Comparison of ENCODE assay signal across 7 mouse cellular contexts in the genomic region with DNA sequence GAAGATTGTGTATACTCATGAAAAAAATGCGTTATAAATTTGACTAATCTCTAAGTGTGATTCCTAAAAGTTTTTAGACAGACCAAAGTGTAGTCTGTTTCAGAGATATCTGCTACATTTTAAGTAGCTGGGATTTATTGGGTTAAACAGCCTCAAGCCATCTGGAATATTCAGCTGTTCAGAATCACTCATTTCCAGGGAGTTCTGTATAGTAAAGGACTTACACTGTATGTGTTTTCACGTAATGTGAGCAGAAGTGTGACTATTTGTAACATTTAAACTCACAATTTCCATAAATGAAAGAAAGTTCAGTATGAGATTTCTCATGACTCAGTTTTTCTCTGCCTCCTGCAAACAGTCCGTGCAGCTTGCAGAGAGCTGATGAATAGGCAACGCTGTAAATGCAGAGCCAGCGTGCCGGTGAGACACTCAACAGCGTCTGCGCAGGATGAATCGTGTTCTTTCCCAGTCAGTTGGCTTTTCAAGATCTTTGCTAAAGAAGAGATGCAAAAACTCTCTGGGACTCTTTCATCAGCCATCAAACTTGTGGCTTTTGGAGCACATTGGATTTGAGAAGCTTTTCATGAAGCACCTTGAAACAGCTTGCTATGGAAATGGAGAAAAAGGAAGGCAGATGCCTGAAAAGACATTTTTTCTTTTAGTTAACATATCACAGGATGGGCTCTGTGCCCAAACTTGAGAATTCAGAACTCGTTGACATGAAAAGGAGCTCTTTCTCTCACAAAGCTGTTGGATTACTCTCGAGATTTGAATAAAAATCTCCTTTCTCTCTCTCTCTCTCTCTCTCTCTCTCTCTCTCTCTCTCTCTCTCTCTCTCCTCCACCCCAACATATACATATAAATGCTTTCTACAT.
DNase-seq lines count a peak whose midpoint lies in the region; ATAC-seq and TF ChIP-seq lines count a peak whose summit lies in the region.

No protein-coding gene starts in this region.

- WGBS in midbrain, postnatal 0 days, result 15% methylated on average over 11 of the region's 11 CpGs

- peak; percentile 65; the same call in 1 of the 2 replicates for ATAC-seq in midbrain, postnatal 0 days (ENCODE audit: low FRiP score)
- no peak for ATAC-seq in monocyte, adult 5-6 weeks (replicated peaks; ENCODE audit: insufficient number of reproducible peaks, low FRiP score, low TSS enrichment, poor library complexity, severe bottlenecking)

- no peak for TF ChIP-seq CTCF in midbrain, postnatal 0 days (IDR thresholded peaks at IDR 0.05)

- H3K4me2 ChIP-seq in midbrain, postnatal 0 days (ENCODE audit: low read depth, low read length, poor library complexity, severe bottlenecking), result peak overlapping the region; percentile 51

- H3K27ac ChIP-seq in midbrain, postnatal 0 days (ENCODE audit: low read depth, low read length), result no peak overlapping the region

- no peak overlapping the region for H3K9ac ChIP-seq in midbrain, postnatal 0 days (replicated peaks; ENCODE audit: low read length, poor library complexity, severe bottlenecking)

- no peaks in the 10 kb centered on the region for H3K9me3 ChIP-seq in midbrain, postnatal 0 days (ENCODE audit: low read length)

- no peaks in the 10 kb centered on the region for H3K4me1 ChIP-seq in midbrain, postnatal 0 days (ENCODE audit: insufficient read depth, low read length)

- no peaks in the 10 kb centered on the region for H3K27me3 ChIP-seq in midbrain, postnatal 0 days (ENCODE audit: insufficient read depth, low read length)

- DNase-seq in Muller cell, postnatal 12 days (ENCODE audit: inconsistent ontology term), result peak; percentile 43
- peak; percentile 89 for DNase-seq in brain, adult 2 months (ENCODE audit: low read depth, low spot score)
- peak; percentile 64 to 78 for DNase-seq in frontal cortex, postnatal 36 days (ENCODE audit: low spot score in 2 of 2)
- peak; percentile 24 to 36 for DNase-seq in layer of hippocampus, postnatal 10 days (ENCODE audit: low spot score in 2 of 2)
- peak; percentile 78 for DNase-seq in midbrain, postnatal 0 days (ENCODE audit: low spot score)
- no peak for DNase-seq in T-cell, adult 2 months (ENCODE audit: low spot score)

- peak overlapping the region; percentile 18 for H3K4me3 ChIP-seq in midbrain, postnatal 0 days (ENCODE audit: low read depth, low read length)

- no peaks in the 10 kb centered on the region for H3K36me3 ChIP-seq in midbrain, postnatal 0 days (ENCODE audit: insufficient read depth, low read length)
